Mouse (Mus musculus): ENCODE results near the gene Spata32.

DNA sequence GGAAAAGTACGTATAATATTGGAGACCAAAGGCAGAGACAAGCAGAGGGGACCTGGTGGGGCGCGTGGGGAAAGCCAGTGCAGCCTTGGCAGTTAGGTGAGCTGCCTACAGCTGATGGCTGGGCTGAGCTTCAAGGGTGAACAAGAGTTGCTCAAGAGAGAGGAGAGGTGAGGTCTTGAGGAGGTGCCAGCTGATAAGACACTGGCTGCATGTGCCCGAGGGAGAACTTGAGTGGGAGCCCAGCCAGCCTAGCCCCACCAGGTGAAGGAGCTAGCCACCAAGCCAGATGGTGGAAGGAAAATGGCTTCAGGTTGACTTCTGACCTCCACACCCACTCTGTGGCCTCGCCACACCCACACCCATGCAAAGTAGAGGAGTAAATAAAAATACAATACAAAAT is 34.1 kb upstream of the Spata32 start:
- TF ChIP-seq GATA1 (IDR thresholded peaks at IDR 0.05; ENCODE audit: borderline replicate concordance, low read length) (no peak), FLI1 (IDR thresholded peaks at IDR 0.05; ENCODE audit: low read length) (no peak)
